Mouse (Mus musculus) frontal cortex, postnatal 36 days (tissue): ENCODE measurements around the gene AC109138.7.
"Not testable (repeated sequence)": the region's sequence is repeated elsewhere in the genome, so short reads cannot be mapped to it uniquely, and the experiment has no call there.

Source experiments
- DNase-seq, 2 experiments: peaks; one replicate each; pipeline ENCODE4 v3.0.0; 2022; ENCODE audit warnings: low spot score in 2 of 2

AC109138.7 gene

DNA sequence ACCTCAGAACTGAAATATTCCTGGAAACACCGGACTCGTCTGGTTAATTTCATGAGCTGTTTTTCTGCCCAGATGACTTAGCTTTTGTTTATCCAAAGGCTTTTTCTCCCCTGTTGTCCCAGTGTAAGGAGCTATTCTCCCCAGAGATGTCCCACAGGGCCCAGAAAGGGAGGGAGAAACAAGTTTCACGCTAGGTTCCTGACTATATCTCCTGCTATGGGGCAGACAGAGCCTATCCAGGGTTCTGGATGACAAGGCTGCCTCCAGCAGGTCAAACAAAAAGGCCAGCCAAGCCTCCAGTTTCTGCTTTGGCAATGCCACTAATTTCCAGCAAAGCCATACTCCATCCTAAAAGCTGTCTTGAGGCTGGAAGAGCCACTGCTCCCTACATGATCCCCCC, 3.7 kb downstream of the AC109138.7 start:
- no peak for DNase-seq

DNA sequence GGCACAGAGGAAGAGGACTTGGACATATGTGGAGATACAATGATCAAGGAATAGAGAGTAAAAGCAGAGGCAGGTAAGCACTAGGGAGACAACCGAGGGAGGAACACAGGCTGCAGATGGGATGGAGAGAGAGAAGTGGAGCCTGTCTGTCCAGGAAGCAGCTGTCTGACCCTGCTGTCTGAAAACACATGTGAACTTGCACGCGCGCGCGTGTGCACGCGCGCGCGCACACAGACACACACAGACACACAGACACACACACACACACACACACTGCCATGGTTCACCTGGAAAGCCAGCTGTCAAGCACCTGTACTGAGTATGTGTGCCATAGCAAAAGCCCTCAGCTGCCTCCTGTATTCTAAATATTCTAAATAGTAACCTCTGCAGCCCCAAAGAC, 4.1 kb downstream of the AC109138.7 start:
- no peak for DNase-seq

DNA sequence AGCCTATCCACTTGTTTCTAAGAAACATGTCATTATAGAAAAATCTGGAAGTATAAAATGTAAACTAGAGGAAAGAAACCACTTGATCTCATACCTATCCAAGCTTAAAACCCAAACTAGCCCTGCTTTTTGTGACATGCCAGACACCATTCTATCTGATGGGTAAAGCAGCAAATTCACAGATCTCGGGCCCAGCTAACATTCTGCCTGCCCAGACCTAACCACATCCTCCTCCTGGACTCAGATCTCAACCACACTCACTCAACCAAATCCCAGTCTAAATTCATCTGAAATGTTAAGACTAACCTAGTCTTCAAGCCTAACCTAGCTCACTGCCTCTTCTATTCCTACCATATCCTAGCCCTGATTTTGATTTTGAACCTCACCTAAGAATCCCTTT, 4.6 kb downstream of the AC109138.7 start:
- DNase-seq: no peak

DNA sequence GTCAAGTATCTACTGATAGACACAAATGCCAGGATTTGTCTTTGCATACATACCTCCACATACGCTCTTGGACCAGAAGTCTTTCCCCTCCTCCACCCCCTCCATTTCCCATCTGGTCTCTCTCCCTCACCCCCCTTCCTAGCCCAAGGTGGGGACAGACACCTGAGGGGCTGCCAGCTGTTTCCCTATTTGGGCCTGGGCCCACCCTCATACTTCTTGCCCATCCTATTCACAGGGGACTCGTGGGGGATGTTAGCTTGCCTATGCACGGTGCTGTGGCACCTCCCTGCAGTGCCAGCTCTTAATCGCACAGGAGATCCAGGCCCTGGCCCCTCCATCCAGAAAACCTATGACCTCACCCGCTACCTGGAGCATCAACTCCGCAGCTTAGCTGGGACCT, 5.8 kb downstream of the AC109138.7 start:
- no peak for DNase-seq

DNA sequence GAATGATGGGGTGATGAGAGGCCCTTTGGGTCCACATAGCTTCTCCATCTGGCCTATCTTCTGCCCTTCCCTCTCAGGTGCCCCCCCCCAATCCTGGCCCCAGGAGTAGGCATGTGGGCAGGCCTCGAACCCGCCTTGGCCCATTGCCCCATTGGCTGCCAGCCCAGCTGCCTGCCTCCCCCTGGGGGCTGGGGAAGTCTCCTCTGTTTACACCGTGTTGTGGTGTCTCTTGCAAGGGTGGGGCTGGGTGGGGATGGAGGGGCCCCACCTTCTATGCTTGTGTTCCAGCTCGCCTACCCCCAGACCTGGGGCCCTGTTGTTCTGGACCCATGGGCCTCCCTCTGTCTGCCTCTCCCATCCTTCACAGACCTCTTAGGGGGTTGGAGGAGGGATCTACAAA, 6.3 kb downstream of the AC109138.7 start:
- no peak for DNase-seq

DNA sequence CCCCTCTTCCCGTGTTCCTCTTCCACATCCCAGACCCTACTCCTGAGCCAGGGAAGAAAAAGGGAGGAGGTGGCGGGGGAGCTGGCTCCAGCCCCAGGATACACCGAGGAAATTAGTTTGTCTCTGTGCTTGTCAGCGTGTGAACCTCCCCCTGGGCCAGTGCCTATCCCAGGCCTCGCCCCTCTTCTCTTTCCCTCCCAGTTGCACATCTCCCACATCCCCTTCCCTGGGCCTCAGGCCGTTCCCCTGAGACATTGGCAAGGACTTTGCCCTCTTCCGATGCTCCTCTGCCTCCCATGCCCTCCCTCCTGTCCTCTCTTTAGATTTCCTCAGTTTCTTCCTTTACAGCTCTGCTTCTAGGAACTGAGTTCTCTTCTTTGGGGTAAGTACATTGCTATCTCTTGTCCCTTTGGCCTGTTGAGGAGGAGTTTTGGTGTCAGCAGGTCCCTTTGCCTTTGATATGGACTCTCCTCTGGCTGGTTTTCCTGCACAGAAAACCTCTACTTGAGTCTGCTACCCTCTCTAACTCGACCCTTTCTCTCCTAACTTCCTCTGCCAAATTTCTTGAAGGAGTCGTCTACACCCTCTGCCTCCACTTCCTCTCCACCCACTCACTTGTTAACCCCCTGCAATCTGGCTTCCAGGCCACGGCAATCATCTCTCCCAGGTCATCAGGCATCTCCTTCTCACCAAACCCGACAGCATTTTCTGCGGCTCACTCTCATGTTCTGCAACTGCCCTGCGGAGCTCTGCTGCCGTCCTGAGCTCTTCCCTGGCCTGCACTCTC, 7.0 kb downstream of the AC109138.7 start:
- DNase-seq: no peak

DNA sequence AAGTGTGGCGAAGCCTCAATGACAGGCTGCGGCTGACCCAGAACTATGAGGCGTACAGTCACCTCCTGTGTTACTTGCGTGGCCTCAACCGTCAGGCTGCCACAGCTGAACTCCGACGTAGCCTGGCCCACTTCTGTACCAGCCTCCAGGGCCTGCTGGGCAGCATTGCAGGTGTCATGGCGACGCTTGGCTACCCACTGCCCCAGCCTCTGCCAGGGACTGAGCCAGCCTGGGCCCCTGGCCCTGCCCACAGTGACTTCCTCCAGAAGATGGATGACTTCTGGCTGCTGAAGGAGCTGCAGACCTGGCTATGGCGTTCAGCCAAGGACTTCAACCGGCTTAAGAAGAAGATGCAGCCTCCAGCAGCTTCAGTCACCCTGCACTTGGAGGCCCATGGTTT, 8.0 kb downstream of the AC109138.7 start:
- DNase-seq: no peak

DNA sequence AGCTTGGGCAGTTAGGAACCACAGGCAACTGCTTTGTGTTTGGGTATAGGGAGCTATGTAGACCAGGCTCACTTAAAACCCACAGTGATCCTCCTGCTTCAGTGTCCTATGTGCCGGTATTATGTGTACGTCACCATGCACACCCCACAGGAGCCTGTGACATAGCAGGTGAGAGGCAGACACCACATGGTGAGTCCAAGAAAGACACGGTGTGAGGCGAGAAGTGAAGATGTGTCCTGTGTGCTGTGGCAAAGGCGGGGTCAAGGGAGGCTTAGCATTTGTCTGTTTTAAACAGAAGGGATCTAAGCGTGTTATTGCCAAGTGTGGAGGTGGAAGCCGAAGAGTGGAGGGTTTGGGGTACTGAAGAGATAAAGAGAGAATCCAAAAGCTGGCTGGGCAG, 12.6 kb downstream of the AC109138.7 start:
- no peak for DNase-seq

DNA sequence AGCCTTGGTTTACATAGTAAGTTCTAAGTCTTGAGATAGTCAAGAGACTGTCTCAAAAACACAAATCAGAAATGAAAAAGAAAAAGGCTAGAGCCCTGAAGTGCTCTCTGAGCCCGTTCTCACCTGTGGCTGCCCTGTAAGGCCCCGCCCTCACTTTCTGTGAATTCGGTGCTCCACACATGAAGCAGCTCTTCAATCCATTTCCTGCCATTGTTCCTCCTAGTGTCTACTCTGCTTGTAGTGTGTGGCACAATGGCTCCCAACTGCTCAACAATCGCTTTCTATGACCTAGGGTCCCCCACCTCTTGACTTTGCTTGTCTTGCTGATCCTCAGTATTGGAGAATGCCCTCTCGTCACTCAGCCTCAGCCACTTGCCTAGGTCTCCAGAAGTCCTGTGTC, 13.3 kb downstream of the AC109138.7 start:
- DNase-seq: no peak

DNA sequence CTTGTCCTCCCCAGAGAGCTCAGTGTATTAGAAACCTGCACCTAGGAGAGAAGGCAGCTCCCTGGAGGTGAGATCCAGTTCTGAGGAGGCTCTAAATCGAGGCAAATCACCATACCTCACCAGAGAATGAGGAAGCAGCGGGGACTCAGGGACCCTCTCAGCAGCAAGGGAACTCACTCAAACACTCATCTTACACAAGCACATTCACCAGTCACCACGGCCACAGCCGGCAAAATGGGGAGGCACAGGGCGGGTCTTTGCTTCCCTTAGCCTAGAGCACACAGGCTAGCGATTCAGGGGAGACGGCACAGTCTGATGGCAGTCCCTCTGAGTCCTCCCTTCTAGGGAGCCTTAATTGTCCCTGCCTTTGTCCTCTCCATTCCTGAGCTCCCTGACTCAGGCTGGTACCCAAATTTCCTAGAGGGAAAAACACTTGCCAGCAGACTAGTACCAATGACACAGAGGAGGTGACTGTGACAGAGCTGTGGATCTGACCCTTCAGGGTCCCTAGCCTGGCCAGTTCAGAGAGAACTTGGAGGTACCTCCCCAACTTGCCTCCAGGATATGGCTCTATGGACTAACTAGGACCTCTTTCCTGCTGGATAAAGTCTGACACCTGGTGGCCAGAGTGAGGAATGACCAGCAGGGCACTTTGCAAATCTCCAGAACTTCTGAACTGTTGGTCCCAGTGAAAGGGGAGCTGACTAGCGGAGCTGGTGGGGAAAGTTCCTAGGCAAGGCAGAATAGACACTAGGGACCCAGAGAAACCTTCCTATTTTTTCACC, 13.9 kb downstream of the AC109138.7 start:
- DNase-seq: peak; percentile 60 to 77

DNA sequence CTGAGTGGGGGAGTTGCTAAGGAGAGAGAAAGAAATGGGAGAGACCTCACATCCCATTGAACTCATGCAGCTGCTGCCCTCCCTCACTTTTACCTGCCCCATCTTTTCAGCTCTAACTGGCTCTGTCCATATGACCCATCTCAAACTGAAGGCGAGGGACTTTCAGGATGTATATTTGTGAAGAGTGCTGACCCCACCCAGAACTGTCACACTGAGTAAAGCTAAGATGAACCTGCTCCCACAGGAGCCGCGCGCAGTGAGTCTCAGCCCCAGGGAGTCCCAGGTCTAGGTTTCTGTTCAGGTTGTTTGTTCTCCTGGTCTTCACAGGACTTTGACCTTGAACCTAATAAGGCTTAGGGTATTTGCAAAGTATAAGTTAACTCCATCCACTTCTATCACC, 14.7 kb downstream of the AC109138.7 start:
- no peak for DNase-seq

DNA sequence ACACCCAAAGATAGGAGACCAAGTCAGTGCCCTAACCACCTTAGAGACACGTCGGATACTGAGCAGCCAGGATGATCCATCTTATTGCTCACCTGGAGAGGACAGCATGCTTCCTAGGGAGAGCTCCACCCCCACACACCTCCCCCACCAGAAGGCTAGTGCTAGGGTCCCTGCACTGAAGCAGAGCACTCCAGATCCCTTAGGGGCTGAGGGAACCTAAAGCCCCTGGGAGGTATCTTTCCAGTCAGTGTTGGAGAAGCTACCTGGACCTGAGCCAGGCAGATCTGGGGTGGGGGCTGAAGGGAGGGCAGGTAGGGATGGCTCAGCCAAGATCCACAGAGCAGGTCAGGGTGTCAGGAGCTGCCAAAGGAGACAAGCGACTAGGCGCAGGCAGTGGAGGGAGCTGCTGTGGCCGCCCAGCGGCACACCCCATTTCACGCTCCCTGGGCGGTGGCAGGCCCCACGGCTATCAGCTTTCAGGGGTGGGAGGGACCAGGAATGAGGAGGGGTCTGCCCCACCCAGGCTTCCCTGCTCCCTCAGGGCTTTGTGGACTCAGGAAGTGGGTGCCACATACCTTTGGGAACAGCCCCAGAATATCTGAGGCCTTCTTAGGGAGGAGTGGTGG, 15.4 kb downstream of the AC109138.7 start:
- no peak for DNase-seq

DNA sequence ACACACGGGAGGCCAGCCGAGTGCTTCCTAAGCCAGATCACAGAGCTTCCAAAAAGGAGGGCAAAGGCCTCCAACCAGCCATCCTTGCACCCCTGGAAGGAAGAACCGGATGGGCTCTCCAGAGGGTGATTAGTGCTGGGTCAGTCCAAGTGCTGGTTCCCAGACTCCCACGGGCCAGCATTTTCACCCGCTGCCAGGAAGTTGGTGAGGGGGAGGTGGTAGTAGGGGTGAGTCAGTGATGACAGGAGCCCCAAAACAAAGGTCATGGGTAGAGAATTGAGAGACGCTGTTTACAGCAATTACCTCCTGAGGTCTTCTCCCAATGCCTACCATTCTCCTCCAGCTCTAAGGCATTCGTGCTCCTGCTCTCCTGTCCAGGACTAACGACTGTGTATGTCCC, 16.3 kb downstream of the AC109138.7 start:
- no peak for DNase-seq

DNA sequence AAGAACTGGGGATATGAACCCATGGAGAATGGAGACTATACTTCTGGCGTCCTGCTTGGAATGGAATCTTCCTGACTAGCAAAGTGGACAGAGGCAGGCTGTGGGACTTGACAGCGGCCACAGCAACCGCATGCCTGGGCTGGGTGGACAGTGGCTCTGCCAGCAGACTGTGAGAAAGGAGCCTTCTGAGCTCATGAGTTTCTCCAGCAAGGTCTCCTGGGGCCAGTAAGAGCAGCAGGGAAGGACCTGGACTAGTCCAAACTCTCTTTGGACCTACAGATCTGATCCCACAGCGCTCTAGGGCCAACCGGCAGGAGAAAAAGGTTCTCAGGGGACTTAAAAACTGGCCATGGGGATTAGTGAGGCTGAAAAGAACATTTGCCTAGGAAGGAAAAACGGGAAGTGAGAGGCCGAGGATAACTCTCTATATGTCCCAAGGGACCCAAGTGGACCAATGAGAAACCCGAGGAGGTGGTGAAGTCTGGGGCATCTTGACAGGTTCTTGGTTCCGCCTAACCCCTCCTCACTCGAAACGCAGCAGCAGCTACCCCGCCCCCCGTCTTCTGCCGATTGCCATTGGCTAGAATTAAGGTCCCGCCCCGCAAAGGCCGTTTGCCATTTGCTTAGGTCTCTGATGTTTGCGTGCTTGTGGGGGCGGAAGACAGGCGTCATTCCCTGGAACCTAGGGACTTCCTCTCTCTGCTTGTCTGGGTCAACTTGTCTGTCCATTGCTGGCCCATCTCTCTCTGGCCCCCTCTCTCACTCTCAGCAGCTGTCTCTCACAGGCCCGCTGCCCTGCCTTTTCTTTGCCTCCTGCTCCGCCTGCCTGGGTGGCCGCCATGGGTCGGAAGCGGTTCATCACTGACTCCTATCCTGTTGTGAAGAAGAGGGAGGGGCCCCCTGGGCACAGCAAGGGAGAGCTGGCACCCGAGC, 17.4 kb downstream of the AC109138.7 start, which contains the start of gene Pold4:
TSS of gene Pold4 (plus strand) at position 647 of the 933 bp plus-strand sequence.
- peak; percentile 96 to 98 for DNase-seq

DNA sequence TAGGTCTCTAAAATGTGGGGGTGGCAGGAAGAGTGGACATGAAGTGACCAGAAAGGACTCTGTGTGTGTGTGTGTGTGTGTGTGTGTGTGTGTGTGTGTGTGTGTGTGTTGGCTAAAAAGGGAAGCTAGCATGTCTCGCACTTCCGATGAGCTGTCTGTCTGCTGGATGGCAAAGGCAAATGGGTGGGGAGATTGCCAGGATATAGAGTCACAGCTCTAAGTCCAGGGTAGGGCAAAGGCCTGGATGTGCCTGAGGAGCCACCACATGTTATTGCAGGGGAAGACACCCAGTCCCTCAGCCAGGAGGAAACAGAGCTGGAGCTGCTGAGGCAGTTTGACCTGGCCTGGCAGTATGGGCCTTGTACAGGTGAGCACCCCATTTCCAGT, 18.0 kb downstream of the AC109138.7 start:
- no peak for DNase-seq

DNA sequence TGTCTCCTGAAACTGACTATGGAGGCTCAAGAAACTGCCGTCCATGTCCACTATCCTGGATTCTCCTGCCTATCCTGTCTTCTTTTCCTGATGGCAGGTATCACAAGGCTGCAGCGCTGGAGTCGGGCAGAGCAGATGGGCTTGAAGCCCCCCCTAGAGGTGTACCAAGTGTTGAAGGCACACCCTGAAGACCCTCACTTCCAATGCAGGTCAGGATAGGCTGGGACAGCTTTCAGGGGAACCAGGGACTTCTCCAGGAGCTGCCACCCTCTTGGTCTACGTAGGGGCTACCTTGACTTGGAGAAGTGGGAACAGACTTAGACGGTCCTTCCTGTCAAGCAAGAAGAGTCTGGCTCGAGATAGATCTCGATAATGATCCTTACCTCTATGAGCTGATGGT, 18.5 kb downstream of the AC109138.7 start:
- DNase-seq: no peak

DNA sequence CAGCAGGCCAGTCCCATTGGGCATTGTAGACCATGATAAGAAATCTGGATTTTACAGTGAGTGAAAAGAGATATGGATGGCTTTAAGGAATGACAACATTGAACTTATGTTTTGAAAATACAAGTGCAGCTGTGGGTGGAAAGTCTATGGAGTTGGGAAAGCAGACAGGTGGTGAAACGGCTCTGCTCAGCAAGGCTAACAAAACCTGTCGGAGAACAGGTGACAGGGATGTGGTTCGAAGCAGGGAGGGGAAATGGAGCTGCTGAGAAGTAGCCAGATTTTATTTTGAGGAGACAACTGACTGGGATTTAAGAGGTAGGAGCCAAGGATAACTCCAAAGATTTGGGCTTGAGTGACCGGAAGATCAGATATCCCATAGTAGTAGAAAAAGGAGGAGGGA, 20.4 kb downstream of the AC109138.7 start:
- no peak for DNase-seq

DNA sequence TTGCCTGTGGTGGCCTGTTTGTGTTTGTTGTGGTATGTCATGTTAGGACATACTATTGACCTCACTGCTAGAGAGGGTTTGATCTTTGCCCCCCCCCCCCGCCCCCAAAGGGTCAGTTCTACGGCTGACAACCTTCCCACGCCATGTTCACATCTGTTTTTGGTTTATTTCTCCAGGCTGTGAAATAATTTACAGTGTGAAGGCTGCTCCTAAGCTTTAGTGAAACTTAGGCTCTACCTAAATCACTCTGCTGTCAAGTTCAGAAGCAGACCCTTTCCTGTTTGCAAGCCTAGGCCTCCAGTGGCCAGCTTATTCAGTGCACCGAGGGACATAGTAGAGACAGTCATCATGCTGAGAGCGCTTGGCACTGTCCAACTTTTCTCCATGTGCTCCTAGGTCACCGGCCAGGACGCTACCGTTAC, 26.1 kb downstream of the AC109138.7 start:
- DNase-seq: no peak

DNA sequence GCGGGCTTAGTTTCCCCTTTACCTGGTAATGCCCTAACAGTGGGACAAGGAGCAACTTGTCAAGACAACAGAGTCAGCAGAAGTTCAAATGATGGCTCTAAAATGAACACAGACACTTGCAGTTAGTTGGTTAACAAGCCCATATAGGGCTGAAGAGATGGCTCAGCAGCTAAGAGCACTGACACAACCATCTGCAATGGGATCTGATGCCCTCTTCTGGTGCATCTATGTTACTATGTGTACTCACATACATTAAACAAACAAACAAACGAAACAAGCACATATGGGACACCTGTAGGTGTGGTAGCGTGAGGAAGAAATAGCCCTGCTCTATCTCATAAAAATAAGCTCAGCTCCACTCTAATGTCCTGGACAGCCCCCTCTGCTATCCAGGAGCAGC, 28.3 kb downstream of the AC109138.7 start:
- DNase-seq: no peak

DNA sequence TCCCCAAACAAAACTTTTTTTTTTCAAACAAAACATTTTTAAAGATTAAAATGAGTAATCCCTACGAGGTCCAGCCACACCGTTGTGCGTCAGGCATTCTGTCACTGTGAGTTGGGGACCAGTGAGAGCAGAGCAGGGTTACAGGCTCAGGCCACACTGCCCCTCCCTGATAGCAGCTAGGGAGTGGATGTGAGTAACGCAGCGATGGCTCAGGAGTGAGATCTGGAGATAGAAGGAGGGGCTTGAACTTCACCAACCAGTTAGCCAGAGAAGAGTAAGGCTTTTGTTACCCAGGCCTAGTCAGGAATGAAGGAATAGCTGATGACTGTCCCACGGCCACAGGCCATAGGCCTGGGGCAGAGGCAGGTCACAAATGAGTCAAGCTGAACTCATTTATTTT, 30.6 kb downstream of the AC109138.7 start:
- DNase-seq: no peak

DNA sequence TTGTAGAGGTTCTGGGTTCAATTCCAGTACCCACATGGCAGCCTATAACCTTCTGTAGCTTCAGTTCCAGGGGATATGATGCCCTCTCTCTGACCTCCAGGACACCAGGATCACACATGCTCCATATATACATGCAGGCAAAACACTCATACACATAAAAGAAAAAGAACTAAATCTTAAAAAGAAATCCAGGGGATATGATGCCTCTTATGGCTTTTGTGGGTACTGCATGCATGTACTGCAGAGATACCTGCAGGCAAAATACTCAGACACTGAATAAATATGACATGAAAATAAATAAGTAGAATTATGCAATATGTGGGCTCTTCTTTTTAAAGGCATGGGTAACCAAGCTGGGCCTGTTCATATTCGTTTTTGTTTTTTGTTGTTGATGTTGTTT, 32.9 kb downstream of the AC109138.7 start:
- no peak for DNase-seq

DNA sequence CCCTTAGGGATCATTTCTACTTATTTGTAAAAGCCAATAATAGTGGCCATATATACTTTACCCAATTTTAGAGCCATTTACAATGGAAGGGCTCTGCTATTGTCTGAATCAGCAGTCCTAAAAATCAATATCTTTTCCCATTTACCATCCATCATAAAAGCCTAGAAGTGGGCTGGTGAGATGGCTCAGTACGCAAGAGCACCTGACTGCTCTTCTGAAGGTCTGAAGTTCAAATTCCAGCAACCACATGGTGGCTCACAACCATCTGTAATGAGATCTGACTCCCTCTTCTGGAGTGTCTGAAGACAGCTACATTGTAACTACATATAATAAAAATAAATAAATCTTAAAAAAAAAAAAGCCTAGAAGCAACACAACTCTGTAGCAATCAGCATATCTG, 34.5 kb downstream of the AC109138.7 start:
- DNase-seq: not testable (repeated sequence)
